Mouse (Mus musculus) heart, adult 11 months (tissue): ENCODE data around the gene Pfas.
"Not testable (repeated sequence)": the region's sequence is repeated elsewhere in the genome, so short reads cannot be mapped to it uniquely, and the experiment has no call there.

Source experiments
- DNase-seq: peaks from one replicate; pipeline ENCODE4 v3.0.0; 2022

Gene Pfas

DNA sequence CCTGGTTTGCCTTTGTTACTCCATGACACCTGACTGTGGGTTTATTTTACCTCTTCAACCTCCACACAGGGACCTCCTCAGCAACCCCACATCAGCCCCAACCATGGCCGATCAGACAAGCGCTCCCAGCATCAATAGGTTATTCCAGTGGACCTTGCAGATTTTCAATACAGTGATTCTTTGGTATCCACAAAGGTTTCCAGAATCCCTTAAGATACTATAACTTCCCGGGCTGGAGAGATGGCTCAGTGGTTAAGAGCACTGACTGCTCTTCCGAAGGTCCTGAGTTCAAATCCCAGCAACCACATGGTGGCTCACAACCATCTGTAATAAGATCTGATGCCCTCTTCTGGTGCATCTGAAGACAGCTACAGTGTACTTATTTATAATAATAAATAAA lies 71.3 kb downstream of the Pfas start:
- DNase-seq = not testable (repeated sequence)
